Mouse (Mus musculus): ENCODE data around the gene Duxf3.
"Not testable (repeated sequence)": the region's sequence is repeated elsewhere in the genome, so short reads cannot be mapped to it uniquely, and the experiment has no call there.

The Duxf3 gene

GRCm38 (mm10) chr10:58232641-58232969 lies at the start of gene Duxf3:
Duxf3 (minus strand) TSS chr10:58232675.
- DNase-seq (ENCODE audit: low read depth, low spot score), result not testable (repeated sequence)

- DNase-seq (ENCODE audit: low read depth, low spot score), result no peak
These were observed 49.8 kb upstream of the Duxf3 start for GRCm38 (mm10) chr10:58282238-58282637.

GRCm38 (mm10) chr10:58258466-58258865 lies 26.0 kb upstream of the Duxf3 start:
- no peak for DNase-seq (ENCODE audit: low read depth, low spot score)

- no peak for DNase-seq (ENCODE audit: low read depth, low spot score)
These were observed 23.5 kb upstream of the Duxf3 start for GRCm38 (mm10) chr10:58255954-58256353.

- peak; percentile 86 for DNase-seq (ENCODE audit: low read depth, low spot score)
These were observed 22.9 kb upstream of the Duxf3 start, which contains the start of gene Gcc2 for GRCm38 (mm10) chr10:58255213-58255892. Gcc2 (plus strand) TSS chr10:58255497.

- DNase-seq (ENCODE audit: low read depth, low spot score), result no peak
These were observed 22.2 kb upstream of the Duxf3 start for GRCm38 (mm10) chr10:58254635-58255175.

- DNase-seq (ENCODE audit: low read depth, low spot score), result no peak
These were observed 17.1 kb upstream of the Duxf3 start for GRCm38 (mm10) chr10:58249535-58249934.

GRCm38 (mm10) chr10:58238984-58239740 lies 6.7 kb upstream of the Duxf3 start:
- DNase-seq (ENCODE audit: low read depth, low spot score), result not testable (repeated sequence)

- DNase-seq (ENCODE audit: low read depth, low spot score), result no peak
These were observed 4.1 kb upstream of the Duxf3 start, which contains the start of gene Gm4981 for GRCm38 (mm10) chr10:58236613-58237012. Gm4981 (minus strand) TSS chr10:58236701.

GRCm38 (mm10) chr10:58234985-58235384 lies 2.5 kb upstream of the Duxf3 start:
- not testable (repeated sequence) for DNase-seq (ENCODE audit: low read depth, low spot score)

- DNase-seq (ENCODE audit: low read depth, low spot score), result not testable (repeated sequence)
These were observed 1.3 kb upstream of the Duxf3 start for GRCm38 (mm10) chr10:58233740-58234121.

- not testable (repeated sequence) for DNase-seq (ENCODE audit: low read depth, low spot score)
These were observed 722 bp upstream of the Duxf3 start for GRCm38 (mm10) chr10:58233054-58233739.

GRCm38 (mm10) chr10:58231779-58232640 lies 465 bp downstream of the Duxf3 start:
- DNase-seq (ENCODE audit: low read depth, low spot score), result not testable (repeated sequence)

- DNase-seq (ENCODE audit: low read depth, low spot score), result not testable (repeated sequence)
These were observed 1.4 kb downstream of the Duxf3 start for GRCm38 (mm10) chr10:58231088-58231487.

GRCm38 (mm10) chr10:58230021-58230420 lies 2.5 kb downstream of the Duxf3 start:
- DNase-seq (ENCODE audit: low read depth, low spot score), result not testable (repeated sequence)

- not testable (repeated sequence) for DNase-seq (ENCODE audit: low read depth, low spot score)
These were observed 4.7 kb downstream of the Duxf3 start for GRCm38 (mm10) chr10:58227798-58228197.

- DNase-seq (ENCODE audit: low read depth, low spot score), result not testable (repeated sequence)
These were observed 6.1 kb downstream of the Duxf3 start for GRCm38 (mm10) chr10:58226357-58226756.

- DNase-seq (ENCODE audit: low read depth, low spot score), result not testable (repeated sequence)
These were observed 7.4 kb downstream of the Duxf3 start, which contains the start of gene AW822073 for GRCm38 (mm10) chr10:58224827-58225785. AW822073 (minus strand) TSS chr10:58224930.

GRCm38 (mm10) chr10:58223972-58224805 lies 8.3 kb downstream of the Duxf3 start:
- not testable (repeated sequence) for DNase-seq (ENCODE audit: low read depth, low spot score)
